Mouse (Mus musculus) testis, adult 2 months (tissue): ENCODE results near the gene Mrs2. TPM values are rescaled to one million over a fixed set of nuclear protein-coding genes. Genes with fewer than 3 reads are reported as not detected.

Experiments
- H3K27ac ChIP-seq: fragments of 200-500 bp; 2 replicates; pipeline ENCODE4 v1.5.1; 2012; ENCODE audit warnings: low read depth, low read length; ENCODE audit not compliant: control insufficient read depth, insufficient read depth
- H3K27me3 ChIP-seq: fragments of 200-500 bp; 2 replicates; pipeline ENCODE4 v1.6.1; 2012; ENCODE audit warnings: mild to moderate bottlenecking, low read length, moderate library complexity; ENCODE audit not compliant: control insufficient read depth, insufficient read depth
- H3K36me3 ChIP-seq: fragments of 200-500 bp; 2 replicates; pipeline ENCODE4 v1.6.1; 2012; ENCODE audit warnings: mild to moderate bottlenecking, low read length; ENCODE audit not compliant: control insufficient read depth, insufficient read depth
- H3K4me1 ChIP-seq: fragments of 200-500 bp; 2 replicates; pipeline ENCODE4 v1.6.1; 2012; ENCODE audit warnings: low read length; ENCODE audit not compliant: control insufficient read depth, insufficient read depth
- H3K4me3 ChIP-seq: fragments of 200-500 bp; 2 replicates; pipeline ENCODE4 v1.5.1; 2012; ENCODE audit warnings: low read depth, mild to moderate bottlenecking, low read length, moderate library complexity, mixed read lengths; ENCODE audit not compliant: control insufficient read depth
- CTCF ChIP-seq: fragments of 200-500 bp; IDR thresholded peaks from 2 replicates; pipeline ENCODE4 v1.5.1; 2012; ENCODE audit warnings: low read depth, mild to moderate bottlenecking, inconsistent platforms, low read length, moderate library complexity; ENCODE audit not compliant: control insufficient read depth, insufficient read depth, insufficient replicate concordance
- POLR2A ChIP-seq: fragments of 200-500 bp; IDR thresholded peaks from 2 replicates; pipeline ENCODE4 v1.6.1; 2012; ENCODE audit warnings: low read depth, mild to moderate bottlenecking, inconsistent platforms, low read length, moderate library complexity; ENCODE audit not compliant: control insufficient read depth
- polyA plus RNA-seq: library from polyadenylated mRNA; depleted of rRNA; stranded (reverse); fragments of >200 nt; gene quantifications from 2 replicates; pipeline ENCODE4 v1.2.3, GENCODE M21; 2012

Gene Mrs2
- polyA plus RNA-seq, 1 experiment = 55.9 TPM

GRCm38 (mm10) chr13:24958671-24959070, 61.5 kb downstream of the Mrs2 start:
- Histone ChIP-seq H3K4me1 (no peaks in the 10 kb centered on the region), H3K36me3 (no peaks in the 10 kb centered on the region), H3K27me3 (no peaks in the 10 kb centered on the region), H3K4me3 (no peak overlapping the region), H3K27ac (no peak overlapping the region)
- no peak for TF ChIP-seq CTCF
- no peak for TF ChIP-seq POLR2A

- H3K27me3 ChIP-seq = no peaks in the 10 kb centered on the region
- H3K4me3 ChIP-seq = no peak overlapping the region
- TF ChIP-seq CTCF (no peak), POLR2A (no peak)
- no peaks in the 10 kb centered on the region for H3K36me3 ChIP-seq
- H3K27ac ChIP-seq = no peak overlapping the region
- no peaks in the 10 kb centered on the region for H3K4me1 ChIP-seq
Observed at GRCm38 (mm10) chr13:24955500-24955899, 64.7 kb downstream of the Mrs2 start.

- no peaks in the 10 kb centered on the region for H3K4me1 ChIP-seq
- TF ChIP-seq CTCF (no peak), POLR2A (no peak)
- no peaks in the 10 kb centered on the region for H3K27me3 ChIP-seq
- H3K4me3 ChIP-seq = no peak overlapping the region
- no peak overlapping the region for H3K27ac ChIP-seq
- no peaks in the 10 kb centered on the region for H3K36me3 ChIP-seq
Observed at GRCm38 (mm10) chr13:24955091-24955490, 65.1 kb downstream of the Mrs2 start.

GRCm38 (mm10) chr13:24952659-24953058, 67.5 kb downstream of the Mrs2 start:
- no peak for TF ChIP-seq CTCF
- TF ChIP-seq POLR2A = no peak
- no peaks in the 10 kb centered on the region for H3K36me3 ChIP-seq

GRCm38 (mm10) chr13:24948870-24949269, 71.3 kb downstream of the Mrs2 start:
- no peak overlapping the region for H3K27ac ChIP-seq
- no peak for TF ChIP-seq CTCF
- TF ChIP-seq POLR2A = no peak
- no peaks in the 10 kb centered on the region for H3K4me1 ChIP-seq
- H3K36me3 ChIP-seq = no peaks in the 10 kb centered on the region
- no peaks in the 10 kb centered on the region for H3K27me3 ChIP-seq
- no peak overlapping the region for H3K4me3 ChIP-seq

More at GRCm38 (mm10) chr13:24952659-24953058, 67.5 kb downstream of the Mrs2 start:
- Histone ChIP-seq H3K27me3 (no peaks in the 10 kb centered on the region), H3K27ac (no peak overlapping the region), H3K4me3 (no peak overlapping the region), H3K4me1 (no peaks in the 10 kb centered on the region)

- Histone ChIP-seq H3K4me3 (no peak overlapping the region), H3K27me3 (no peaks in the 10 kb centered on the region), H3K4me1 (peaks cover 3% of the 10 kb centered on the region; the same call in 1 of the 2 replicates), H3K27ac (no peak overlapping the region), H3K36me3 (no peaks in the 10 kb centered on the region)
- TF ChIP-seq CTCF = no peak
- TF ChIP-seq POLR2A = no peak
Observed at GRCm38 (mm10) chr13:24947158-24947557, 73.0 kb downstream of the Mrs2 start.

- no peaks in the 10 kb centered on the region for H3K36me3 ChIP-seq
- H3K27me3 ChIP-seq = no peaks in the 10 kb centered on the region
- no peak overlapping the region for H3K27ac ChIP-seq
- H3K4me1 ChIP-seq = peaks cover 3% of the 10 kb centered on the region; the same call in 1 of the 2 replicates
- H3K4me3 ChIP-seq = no peak overlapping the region
- no peak for TF ChIP-seq POLR2A
- TF ChIP-seq CTCF = no peak
Observed at GRCm38 (mm10) chr13:24945567-24945966, 74.6 kb downstream of the Mrs2 start.

GRCm38 (mm10) chr13:24943303-24943702, 76.9 kb downstream of the Mrs2 start:
- peaks cover 5% of the 10 kb centered on the region for H3K4me1 ChIP-seq
- no peaks in the 10 kb centered on the region for H3K27me3 ChIP-seq
- no peaks in the 10 kb centered on the region for H3K36me3 ChIP-seq
- H3K27ac ChIP-seq = no peak overlapping the region
- peak overlapping the region; percentile 7 for H3K4me3 ChIP-seq
- TF ChIP-seq POLR2A (no peak), CTCF (no peak)
